Mouse (Mus musculus): Measurements from ENCODE around the gene Psmb3. TPM values are rescaled to one million over a fixed set of nuclear protein-coding genes. Genes with fewer than 3 reads are reported as not detected.

The Psmb3 gene
- polyA plus RNA-seq, 1 experiment from 2014 or later: 468 TPM

DNA sequence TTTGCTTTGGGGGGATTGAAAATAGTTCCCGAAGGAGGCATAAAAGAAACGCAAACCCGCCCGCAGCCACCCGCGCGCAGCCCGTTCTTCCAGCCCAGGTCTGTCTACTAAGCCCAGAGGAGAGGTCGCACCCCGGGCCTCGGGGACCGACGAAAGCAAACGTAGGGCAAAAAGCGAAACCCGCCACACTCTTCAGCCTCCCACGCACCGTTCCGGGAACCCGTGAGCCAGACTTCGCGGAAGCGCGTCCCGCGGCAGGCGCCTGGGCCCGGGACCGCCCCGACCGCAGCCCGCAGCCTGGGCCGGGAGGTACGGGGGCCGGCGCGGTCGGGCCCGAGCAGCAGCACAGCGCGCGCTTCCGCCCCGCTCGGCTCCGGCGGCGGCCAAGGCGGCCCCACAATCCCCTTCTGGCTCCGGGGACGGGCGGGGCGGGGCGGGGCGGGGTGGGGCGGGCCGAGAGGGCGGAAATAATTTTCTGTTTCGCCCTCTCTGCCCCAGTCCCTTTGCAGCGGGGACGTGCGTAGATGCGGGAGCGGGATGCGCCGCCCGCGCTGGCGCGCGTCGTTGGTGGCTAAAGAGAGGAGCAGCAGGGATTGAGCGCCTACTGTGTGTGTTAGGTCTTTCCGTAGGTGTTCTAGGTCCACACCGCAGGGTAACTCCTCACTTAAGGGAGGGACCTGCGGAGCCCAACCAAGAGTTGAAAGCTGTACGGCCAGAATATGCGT lies 43.0 kb upstream of the Psmb3 start:
- WGBS: under 1% methylated on average over 61 of the region's 78 CpGs
- Histone ChIP-seq H3K9me3 (ENCODE audit: control insufficient read depth, low read length) (no peaks in the 10 kb centered on the region), H3K27me3 (ENCODE audit: control insufficient read depth, insufficient read depth, low read length) (peaks cover 18% of the 10 kb centered on the region), H3K4me3 (ENCODE audit: low read depth, low read length) (peak overlapping the region; percentile 59), H3K9ac (ENCODE audit: low read depth, low read length) (peak overlapping the region; percentile 69), H3K4me1 (replicated peaks; ENCODE audit: control insufficient read depth, insufficient read depth, low read length) (peaks cover 17% of the 10 kb centered on the region), H3K4me2 (replicated peaks; ENCODE audit: low read depth, low read length) (peak overlapping the region; percentile 86), H3K36me3 (ENCODE audit: control insufficient read depth, insufficient read depth, low read length) (no peaks in the 10 kb centered on the region), H3K27ac (ENCODE audit: low read depth, low read length) (peak overlapping the region; percentile 19; the same call in 1 of the 2 replicates)
- DNase-seq (ENCODE audit: low spot score) (peak; percentile 81), ATAC-seq (ENCODE audit: low FRiP score) (peak; percentile 78)

GRCm38 (mm10) chr11:97660734-97661647 lies 42.2 kb upstream of the Psmb3 start:
- H3K36me3 ChIP-seq (ENCODE audit: control insufficient read depth, insufficient read depth, low read length): no peaks in the 10 kb centered on the region
- WGBS: 2% methylated on average over 27 of the region's 27 CpGs
- peak overlapping the region; percentile 69 for H3K9ac ChIP-seq (ENCODE audit: low read depth, low read length)
- ATAC-seq (ENCODE audit: low FRiP score) (no peak), DNase-seq (ENCODE audit: low spot score) (peak; percentile 37)
- H3K4me2 ChIP-seq (replicated peaks; ENCODE audit: low read depth, low read length): peak overlapping the region; percentile 91
- peaks cover 17% of the 10 kb centered on the region for H3K4me1 ChIP-seq (replicated peaks; ENCODE audit: control insufficient read depth, insufficient read depth, low read length)
- H3K9me3 ChIP-seq (ENCODE audit: control insufficient read depth, low read length): no peaks in the 10 kb centered on the region
- peak overlapping the region; percentile 93 for H3K4me3 ChIP-seq (ENCODE audit: low read depth, low read length)
- no peak overlapping the region for H3K27ac ChIP-seq (ENCODE audit: low read depth, low read length)
- H3K27me3 ChIP-seq (ENCODE audit: control insufficient read depth, insufficient read depth, low read length): peaks cover 18% of the 10 kb centered on the region

DNA sequence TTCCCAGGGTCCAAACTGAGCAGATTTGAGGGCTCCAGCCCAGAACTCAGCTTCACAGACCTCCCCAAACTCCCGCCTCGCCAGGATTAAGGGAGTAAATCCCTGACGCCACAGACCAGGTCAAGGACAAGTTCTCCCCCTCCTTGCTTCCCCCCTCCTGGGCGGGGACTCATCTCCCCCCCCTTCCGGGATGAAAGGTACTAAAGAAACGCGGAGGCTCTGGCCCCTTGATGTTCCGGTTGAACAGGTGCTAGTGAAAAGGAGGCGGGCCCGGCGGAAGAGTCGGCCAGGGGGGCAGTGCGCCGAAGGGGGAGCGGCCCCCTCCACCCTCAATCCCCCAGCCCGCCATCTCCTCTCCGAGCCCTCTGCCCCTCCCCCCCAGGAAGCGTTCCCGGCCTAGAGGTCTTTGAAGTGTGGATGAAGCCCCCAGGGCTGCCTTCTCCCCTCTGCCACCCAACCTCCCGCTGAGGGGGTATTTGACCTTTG lies 41.5 kb upstream of the Psmb3 start:
- Histone ChIP-seq H3K9me3 (ENCODE audit: control insufficient read depth, low read length) (no peaks in the 10 kb centered on the region), H3K4me2 (replicated peaks; ENCODE audit: low read depth, low read length) (peak overlapping the region; percentile 91), H3K27me3 (ENCODE audit: control insufficient read depth, insufficient read depth, low read length) (peaks cover 18% of the 10 kb centered on the region), H3K36me3 (ENCODE audit: control insufficient read depth, insufficient read depth, low read length) (no peaks in the 10 kb centered on the region), H3K27ac (ENCODE audit: low read depth, low read length) (no peak overlapping the region), H3K9ac (ENCODE audit: low read depth, low read length) (no peak overlapping the region), H3K4me1 (replicated peaks; ENCODE audit: control insufficient read depth, insufficient read depth, low read length) (peaks cover 17% of the 10 kb centered on the region), H3K4me3 (ENCODE audit: low read depth, low read length) (peak overlapping the region; percentile 93)
- ATAC-seq (ENCODE audit: low FRiP score) (no peak), DNase-seq (ENCODE audit: low spot score) (peak; percentile 47)
- under 1% methylated on average over 18 of the region's 20 CpGs for WGBS

DNA sequence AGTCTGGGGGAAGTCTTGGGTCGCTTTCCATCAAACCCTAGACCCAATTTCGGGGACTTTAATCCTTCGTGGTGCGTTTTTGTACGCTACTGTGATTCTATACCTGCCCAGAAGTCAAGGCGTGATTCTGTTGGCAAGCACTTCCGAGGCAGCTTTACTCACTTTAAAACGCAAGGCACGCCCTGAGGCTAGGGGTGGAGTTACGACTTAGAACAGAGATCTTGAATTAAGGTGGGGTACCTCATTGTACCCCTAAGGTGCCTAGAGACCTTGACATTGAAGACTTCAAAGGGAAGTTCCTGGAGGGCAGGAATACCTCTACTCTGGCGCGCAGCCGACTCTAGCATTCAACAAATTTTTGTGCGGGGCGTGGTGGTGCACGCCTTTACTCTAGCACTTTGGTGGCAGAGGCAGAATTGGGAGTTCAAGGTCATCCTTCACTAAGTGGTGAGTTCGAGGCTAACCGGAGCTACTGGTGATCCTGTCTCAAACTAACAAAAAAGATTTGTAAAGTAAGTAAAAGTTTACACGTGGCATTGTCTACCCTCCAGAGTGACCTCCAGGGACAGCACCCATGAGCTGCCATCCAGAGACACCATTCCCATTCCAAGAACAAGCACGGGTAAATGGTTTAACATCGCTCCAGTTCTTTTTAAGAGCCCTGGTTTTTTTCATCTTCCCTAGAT lies 40.8 kb upstream of the Psmb3 start:
- ATAC-seq (ENCODE audit: low FRiP score) (no peak), DNase-seq (ENCODE audit: low spot score) (peak; percentile 43)
- Histone ChIP-seq H3K27me3 (ENCODE audit: control insufficient read depth, insufficient read depth, low read length) (peaks cover 18% of the 10 kb centered on the region), H3K9ac (ENCODE audit: low read depth, low read length) (peak overlapping the region; percentile 89; the same call in 1 of the 2 replicates), H3K4me1 (replicated peaks; ENCODE audit: control insufficient read depth, insufficient read depth, low read length) (peaks cover 17% of the 10 kb centered on the region), H3K4me2 (replicated peaks; ENCODE audit: low read depth, low read length) (peak overlapping the region; percentile 91), H3K36me3 (ENCODE audit: control insufficient read depth, insufficient read depth, low read length) (peaks cover 4% of the 10 kb centered on the region; the same call in 1 of the 2 replicates), H3K27ac (ENCODE audit: low read depth, low read length) (no peak overlapping the region), H3K9me3 (ENCODE audit: control insufficient read depth, low read length) (no peaks in the 10 kb centered on the region), H3K4me3 (ENCODE audit: low read depth, low read length) (peak overlapping the region; percentile 93)
- WGBS: under 1% methylated on average over 21 of the region's 21 CpGs

DNA sequence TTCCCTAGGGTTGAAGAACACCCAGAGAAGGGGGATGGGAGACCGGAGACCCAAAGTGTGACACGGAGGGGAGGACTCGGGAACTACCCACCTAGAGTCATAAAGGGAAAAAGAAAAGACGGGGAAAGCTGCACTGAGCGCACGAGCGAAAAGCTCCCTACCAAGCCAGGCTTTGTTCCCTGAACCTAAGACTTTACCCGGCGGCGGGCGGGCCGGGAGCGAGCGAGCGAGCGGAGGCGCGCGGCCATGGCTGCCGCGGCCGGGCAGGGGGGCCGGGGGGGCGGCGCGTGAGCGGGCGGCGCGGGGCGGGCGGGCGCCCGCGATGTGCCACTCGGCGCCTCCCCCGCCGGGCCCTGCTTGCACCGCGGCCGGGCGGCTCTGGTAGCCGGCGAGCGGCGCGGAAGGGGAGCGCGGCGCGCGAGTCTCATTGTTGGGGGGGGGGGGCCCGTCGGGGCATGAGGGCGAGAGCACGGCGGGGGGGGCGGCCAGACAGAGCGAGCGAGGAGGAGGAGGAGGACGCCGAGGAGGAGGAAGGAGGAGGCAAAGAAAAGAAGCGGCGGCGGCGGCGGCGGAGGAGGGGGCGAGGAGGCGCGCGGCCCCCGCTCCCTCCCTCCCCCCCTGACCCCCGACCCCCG lies 40.2 kb upstream of the Psmb3 start, which contains the start of gene Mllt6:
Gene Mllt6, plus strand, starts transcription at position 522 of the 635 bp plus-strand sequence.
- ATAC-seq (ENCODE audit: low FRiP score) (peak; percentile 58; the same call in 1 of the 2 replicates), DNase-seq (ENCODE audit: low spot score) (peak; percentile 88)
- WGBS: 1% methylated on average over 20 of the region's 76 CpGs
- H3K4me1 ChIP-seq (replicated peaks; ENCODE audit: control insufficient read depth, insufficient read depth, low read length): peaks cover 17% of the 10 kb centered on the region
- H3K36me3 ChIP-seq (ENCODE audit: control insufficient read depth, insufficient read depth, low read length): peaks cover 4% of the 10 kb centered on the region; the same call in 1 of the 2 replicates
- peaks cover 18% of the 10 kb centered on the region for H3K27me3 ChIP-seq (ENCODE audit: control insufficient read depth, insufficient read depth, low read length)
- no peaks in the 10 kb centered on the region for H3K9me3 ChIP-seq (ENCODE audit: control insufficient read depth, low read length)
- peak within 1 kb of the TSS; percentile 90 for H3K27ac ChIP-seq (ENCODE audit: low read depth, low read length)
- H3K9ac ChIP-seq (ENCODE audit: low read depth, low read length): peak within 1 kb of the TSS; percentile 89
- H3K4me2 ChIP-seq (replicated peaks; ENCODE audit: low read depth, low read length): peak within 1 kb of the TSS; percentile 91
- peak within 1 kb of the TSS; percentile 93 for H3K4me3 ChIP-seq (ENCODE audit: low read depth, low read length)

GRCm38 (mm10) chr11:97663528-97664338 lies 39.5 kb upstream of the Psmb3 start:
- Histone ChIP-seq H3K9ac (ENCODE audit: low read depth, low read length) (peak overlapping the region; percentile 89), H3K4me3 (ENCODE audit: low read depth, low read length) (peak overlapping the region; percentile 93), H3K36me3 (ENCODE audit: control insufficient read depth, insufficient read depth, low read length) (peaks cover 4% of the 10 kb centered on the region; the same call in 1 of the 2 replicates), H3K27me3 (ENCODE audit: control insufficient read depth, insufficient read depth, low read length) (peaks cover 18% of the 10 kb centered on the region), H3K4me2 (replicated peaks; ENCODE audit: low read depth, low read length) (peak overlapping the region; percentile 91), H3K27ac (ENCODE audit: low read depth, low read length) (peak overlapping the region; percentile 90), H3K9me3 (ENCODE audit: control insufficient read depth, low read length) (no peaks in the 10 kb centered on the region), H3K4me1 (replicated peaks; ENCODE audit: control insufficient read depth, insufficient read depth, low read length) (peaks cover 17% of the 10 kb centered on the region)
- under 1% methylated on average over 28 of the region's 57 CpGs for WGBS
- peak; percentile 55 for ATAC-seq (ENCODE audit: low FRiP score)
- peak; percentile 52 for DNase-seq (ENCODE audit: low spot score)

DNA sequence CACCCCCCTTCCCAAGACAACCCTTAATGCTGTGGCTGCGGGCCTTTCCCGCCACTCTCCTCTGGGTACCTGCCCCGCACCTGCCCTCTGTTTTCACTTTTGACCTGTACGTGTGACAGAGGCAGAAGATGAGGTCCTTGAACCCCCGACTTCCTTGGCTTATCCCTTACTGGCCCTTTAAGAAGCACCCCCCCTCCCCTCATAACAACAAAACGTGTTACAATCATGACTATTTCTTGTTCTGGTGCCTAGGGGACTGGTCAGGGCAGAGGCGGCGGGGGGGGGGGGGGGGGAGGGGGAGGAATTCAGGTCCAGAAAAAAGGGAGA lies 38.9 kb upstream of the Psmb3 start:
- Histone ChIP-seq H3K4me1 (replicated peaks; ENCODE audit: control insufficient read depth, insufficient read depth, low read length) (peaks cover 17% of the 10 kb centered on the region), H3K27ac (ENCODE audit: low read depth, low read length) (no peak overlapping the region)
- ATAC-seq (ENCODE audit: low FRiP score): 0 out of 2 replicates have a peak, but pooled peaks have one; percentile 10

More for the DNA sequence above, 38.9 kb upstream of the Psmb3 start:
- peaks cover 4% of the 10 kb centered on the region; the same call in 1 of the 2 replicates for H3K36me3 ChIP-seq (ENCODE audit: control insufficient read depth, insufficient read depth, low read length)
- 0% methylated on average over 6 of the region's 8 CpGs for WGBS
- H3K27me3 ChIP-seq (ENCODE audit: control insufficient read depth, insufficient read depth, low read length): peaks cover 18% of the 10 kb centered on the region
- H3K9me3 ChIP-seq (ENCODE audit: control insufficient read depth, low read length): no peaks in the 10 kb centered on the region
- peak overlapping the region; percentile 93 for H3K4me3 ChIP-seq (ENCODE audit: low read depth, low read length)
- peak; percentile 69 for DNase-seq (ENCODE audit: low spot score)
- peak overlapping the region; percentile 91 for H3K4me2 ChIP-seq (replicated peaks; ENCODE audit: low read depth, low read length)
- peak overlapping the region; percentile 89; the same call in 1 of the 2 replicates for H3K9ac ChIP-seq (ENCODE audit: low read depth, low read length)
